Mouse (Mus musculus) gastrocnemius, postnatal 10 days (tissue): Measurements from ENCODE around the gene Magix. TPM values are rescaled to one million over a fixed set of nuclear protein-coding genes. Genes with fewer than 3 reads are reported as not detected.

Source experiments
- DNase-seq: peaks from one replicate; pipeline ENCODE4 v3.0.0; 2021; ENCODE audit warnings: mixed read lengths
- total RNA-seq, 2 experiments: library from RNA; stranded (reverse); gene quantifications; 2 replicates each; pipeline ENCODE4 v1.2.3; 2021

Magix gene
- total RNA-seq, 2 experiments from 2014 or later = 2.8 to 3.3 TPM

GRCm38 (mm10) chrX:7632560-7632959 is 48.5 kb downstream of the Magix start:
- DNase-seq = no peak

Other genes with a start within 250 kb of the Magix start
- gene Foxp3, start 107.6 kb downstream of the Magix start, total RNA-seq = under 1 TPM in 1 of 2 experiments, not detected in 1; 0.32 TPM
- 1 to 10 TPM; 1.3 to 1.8 TPM for gene Ppp1r3f, start 107.0 kb downstream of the Magix start, total RNA-seq
- gene Ccdc22, start 75.7 kb downstream of the Magix start, total RNA-seq = 10 to 100 TPM; 11.1 to 11.2 TPM
- not detected for gene Cacna1f, start 74.2 kb downstream of the Magix start, total RNA-seq
- 1 to 10 TPM; 2.4 TPM for gene Syp, start 42.8 kb downstream of the Magix start, total RNA-seq
- gene Prickle3, start 24.0 kb downstream of the Magix start, total RNA-seq = 10 to 100 TPM in 1 of 2 experiments, 1 to 10 TPM in 1; 8.7 to 11.1 TPM
- 10 to 100 TPM; 54.2 to 55.4 TPM for gene Plp2, start 9.9 kb downstream of the Magix start, total RNA-seq
- 10 to 100 TPM; 19.6 to 19.8 TPM for gene Gpkow, start 15.9 kb upstream of the Magix start, total RNA-seq
- gene Wdr45, start 33.1 kb upstream of the Magix start, total RNA-seq = 10 to 100 TPM; 19.6 to 24.3 TPM
- gene Gm45208, start 41.0 kb upstream of the Magix start, total RNA-seq = not detected
- gene Praf2, start 47.2 kb upstream of the Magix start, total RNA-seq = 10 to 100 TPM in 1 of 2 experiments, 1 to 10 TPM in 1; 8.5 to 12.5 TPM
- gene Ccdc120, start 69.7 kb upstream of the Magix start, total RNA-seq = 1 to 10 TPM; 1.0 to 1.5 TPM
- 10 to 100 TPM; 10.5 to 16.7 TPM for gene Tfe3, start 81.3 kb upstream of the Magix start, total RNA-seq
- gene Gripap1, start 108.5 kb upstream of the Magix start, total RNA-seq = 10 to 100 TPM; 15.3 to 22.7 TPM
- 1 to 10 TPM; 1.2 to 1.3 TPM for gene Kcnd1, start 141.0 kb upstream of the Magix start, total RNA-seq
- 10 to 100 TPM; 21.3 to 27.8 TPM for gene Otud5, start 160.1 kb upstream of the Magix start, total RNA-seq
- 1 to 10 TPM; 1.1 to 2.4 TPM for gene Pim2, start 197.0 kb upstream of the Magix start, total RNA-seq
- 10 to 100 TPM in 1 of 2 experiments, 1 to 10 TPM in 1; 10.0 to 14.8 TPM for gene Slc35a2, start 202.8 kb upstream of the Magix start, total RNA-seq
- gene Pqbp1, start 218.0 kb upstream of the Magix start, total RNA-seq = 10 to 100 TPM; 32.2 to 38.5 TPM
- gene Timm17b, start 218.1 kb upstream of the Magix start, total RNA-seq = 10 to 100 TPM; 48.2 to 51.1 TPM
- not detected for gene Gm10491, start 226.6 kb upstream of the Magix start, total RNA-seq
- gene Gm10490, start 228.3 kb upstream of the Magix start, total RNA-seq = not detected
- gene Pcsk1n, start 238.6 kb upstream of the Magix start, total RNA-seq = under 1 TPM; 0.16 to 0.52 TPM
- gene Eras, start 247.4 kb upstream of the Magix start, total RNA-seq = not detected